Mouse (Mus musculus) layer of hippocampus, postnatal 10 days (tissue): Measurements from ENCODE around the gene Gpr156. TPM values are rescaled to one million over a fixed set of nuclear protein-coding genes. Genes with fewer than 3 reads are reported as not detected.
"Not testable (repeated sequence)": the region's sequence is repeated elsewhere in the genome, so short reads cannot be mapped to it uniquely, and the experiment has no call there.

Experiments used
- DNase-seq, 2 experiments: peaks; one replicate each; pipeline ENCODE4 v3.0.0; 2021; ENCODE audit warnings: low spot score in 2 of 2
- total RNA-seq, 2 experiments: library from RNA; stranded (reverse); gene quantifications; 2 replicates each; pipeline ENCODE4 v1.2.3; 2021

Gpr156 gene
- total RNA-seq, 2 experiments from 2014 or later: 1.4 to 1.5 TPM

- no peak for DNase-seq
Observed at GRCm38 (mm10) chr16:37956076-37956676, 39.9 kb downstream of the Gpr156 start.

DNA sequence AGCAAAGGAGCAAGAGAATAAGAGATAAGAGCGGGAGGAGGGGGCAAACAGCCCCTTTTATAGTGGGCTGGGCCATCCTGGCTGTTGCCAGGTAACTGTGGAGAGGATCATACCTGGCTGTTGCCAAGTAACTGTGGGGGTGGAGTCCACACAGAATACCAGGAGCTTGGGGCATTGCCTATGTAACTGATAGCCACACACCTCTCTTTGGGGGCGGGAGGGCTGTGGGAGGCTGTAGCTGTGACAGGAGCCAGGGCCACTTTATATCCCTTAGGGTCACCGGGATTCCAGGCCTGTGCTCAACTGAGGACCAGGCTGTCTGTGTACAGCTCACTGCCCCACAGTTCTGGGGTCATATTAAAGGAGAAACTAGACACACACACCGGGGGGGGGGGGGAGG is 40.5 kb downstream of the Gpr156 start:
- DNase-seq: no peak

GRCm38 (mm10) chr16:37962696-37963095 is 46.4 kb downstream of the Gpr156 start:
- not testable (repeated sequence) for DNase-seq

GRCm38 (mm10) chr16:37963331-37964281 is 47.3 kb downstream of the Gpr156 start:
- no peak for DNase-seq

GRCm38 (mm10) chr16:37964380-37965070 is 48.2 kb downstream of the Gpr156 start:
- DNase-seq: no peak

DNA sequence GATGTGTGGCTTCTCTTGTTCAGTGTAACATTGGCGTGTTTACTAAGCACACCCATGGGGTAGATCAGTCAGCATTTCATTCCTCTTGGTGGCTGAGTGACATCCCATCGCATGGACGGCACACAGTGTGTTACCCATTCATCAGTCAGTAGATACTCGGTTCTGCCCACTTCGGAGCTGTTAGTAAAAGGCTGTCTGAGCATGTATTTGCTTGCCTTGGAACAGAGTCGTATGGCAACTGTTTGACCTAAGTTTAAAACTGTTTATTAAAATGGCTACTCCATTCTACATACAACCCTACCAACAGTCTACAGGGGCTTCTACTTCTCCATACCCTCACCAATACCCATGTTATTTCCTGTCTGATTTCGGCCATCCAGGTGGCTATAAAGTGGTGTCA is 50.6 kb downstream of the Gpr156 start:
- DNase-seq: no peak

GRCm38 (mm10) chr16:37967415-37967814 is 51.1 kb downstream of the Gpr156 start:
- no peak for DNase-seq

GRCm38 (mm10) chr16:37971522-37971921 is 55.2 kb downstream of the Gpr156 start:
- no peak for DNase-seq

DNA sequence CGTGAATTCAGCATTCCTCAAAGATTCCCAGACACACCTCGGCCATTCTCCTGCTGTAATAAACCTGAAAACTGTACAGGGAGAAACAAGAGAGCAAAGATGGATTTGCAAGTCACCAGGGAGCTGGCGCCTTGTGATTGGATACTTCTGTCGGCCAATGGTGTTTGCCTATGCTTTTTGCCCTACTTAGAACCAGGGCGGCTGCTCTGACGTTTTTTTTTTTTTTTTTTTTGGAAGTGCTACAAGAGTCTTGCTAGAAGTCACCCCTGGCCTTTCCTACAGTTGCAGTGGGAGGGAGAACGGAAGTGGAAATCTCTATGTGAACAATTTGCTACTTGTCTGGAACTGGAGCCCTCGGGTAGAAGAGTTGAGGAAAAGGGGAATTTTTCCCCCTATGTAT is 56.1 kb downstream of the Gpr156 start:
- no peak for DNase-seq

GRCm38 (mm10) chr16:37973239-37973638 is 56.9 kb downstream of the Gpr156 start:
- DNase-seq: not testable (repeated sequence)

GRCm38 (mm10) chr16:37973855-37974519 is 57.7 kb downstream of the Gpr156 start:
- peak; percentile 48 to 55 for DNase-seq

DNA sequence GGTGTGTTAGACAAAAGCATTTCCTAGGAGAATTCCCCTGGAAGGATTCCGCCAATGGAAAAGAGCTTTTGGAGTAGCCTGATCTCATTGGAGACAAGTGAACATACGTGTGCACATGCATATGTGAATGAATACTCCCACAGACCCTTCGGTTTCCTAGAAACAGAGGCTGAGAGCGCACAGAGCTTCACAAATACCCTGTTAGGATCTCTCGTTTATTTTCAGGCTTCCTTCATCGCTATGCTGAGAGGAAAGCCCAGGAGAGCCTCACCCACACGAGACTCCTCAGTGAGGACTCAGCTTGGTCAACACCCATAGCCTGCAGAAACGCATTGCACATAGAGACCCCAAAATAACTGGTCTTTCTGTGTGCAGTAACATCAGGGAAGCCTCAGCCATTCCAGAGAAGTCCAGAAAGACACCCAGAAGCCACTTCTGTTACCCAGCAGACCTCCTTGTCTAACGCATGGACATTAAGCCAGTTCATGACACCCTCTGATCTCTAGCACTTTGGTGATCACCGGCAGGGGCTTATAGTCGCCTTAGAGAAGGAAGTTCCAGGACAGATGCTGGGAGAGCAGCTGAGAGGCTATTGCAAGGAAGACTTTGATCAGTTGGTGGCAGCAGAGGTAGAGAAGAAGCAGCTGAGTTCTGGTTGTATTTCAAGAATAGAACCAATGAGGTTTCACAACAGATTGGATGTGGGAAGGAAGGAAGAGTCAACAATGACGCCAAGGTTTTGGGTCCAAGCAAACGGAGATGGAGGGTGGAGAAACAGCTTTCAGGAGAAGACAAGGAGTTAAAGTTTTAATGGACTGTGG is 58.4 kb downstream of the Gpr156 start:
- peak; percentile 62 to 67 for DNase-seq

DNA sequence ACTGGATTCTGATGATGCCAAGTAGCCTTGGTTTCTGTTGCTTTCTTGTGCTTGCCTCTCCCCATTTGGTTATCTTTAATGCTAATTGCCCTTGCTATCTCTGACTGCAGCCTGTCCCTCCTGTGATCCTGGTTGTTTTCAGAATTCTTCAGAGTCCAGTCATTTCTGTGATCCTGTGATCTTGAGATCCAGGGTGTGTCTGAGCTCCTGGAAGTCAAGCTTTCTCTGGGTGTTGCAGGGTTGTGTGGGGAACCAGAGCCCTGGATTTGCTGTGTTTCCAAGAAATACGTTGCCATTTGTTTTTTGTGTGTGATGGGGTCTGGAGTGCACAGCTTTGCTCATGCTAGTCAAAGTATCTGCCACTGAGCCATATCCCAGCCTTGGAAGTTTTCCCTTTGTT is 65.6 kb downstream of the Gpr156 start:
- no peak for DNase-seq

GRCm38 (mm10) chr16:37988211-37988865 is 72.0 kb downstream of the Gpr156 start:
- no peak for DNase-seq

GRCm38 (mm10) chr16:37989796-37990195 is 73.5 kb downstream of the Gpr156 start:
- no peak for DNase-seq

- no peak for DNase-seq
Observed at GRCm38 (mm10) chr16:37990553-37991344, 74.5 kb downstream of the Gpr156 start.

GRCm38 (mm10) chr16:37992806-37993205 is 76.5 kb downstream of the Gpr156 start:
- DNase-seq: no peak

- peak; percentile 68 to 73 for DNase-seq
Observed at GRCm38 (mm10) chr16:37994647-37995046, 78.4 kb downstream of the Gpr156 start.

GRCm38 (mm10) chr16:37997771-37998170 is 81.5 kb downstream of the Gpr156 start:
- DNase-seq: no peak
